18 mouse cellular contexts compared by ENCODE assay signal in genomic region chr12:74093110-74093509, GRCm38 (mm10).
DNase-seq lines count a peak whose midpoint lies in the region; ATAC-seq and TF ChIP-seq lines count a peak whose summit lies in the region.
"Had no signal": no experiment of that assay in that cellular context is flagged by ENCODE, and none has a peak within 500 bp of the region (broad histone marks: within the 10 kb centered on the region; RNA-seq: fewer than 3 reads in every experiment).

No protein-coding gene starts in this region.

- TF ChIP-seq RAD21 in CH12.LX (IDR thresholded peaks at IDR 0.05; ENCODE audit: low read depth, low read length): no peak

- peak; percentile 29 for DNase-seq in urinary bladder, adult 2 months (ENCODE audit: low spot score)
- no peak for DNase-seq in urinary bladder, postnatal 25 days (ENCODE audit: low spot score)
- peak; percentile 21 for DNase-seq in CH12.LX (ENCODE audit: extremely low read depth)
- peak; percentile 0 for DNase-seq in fibroblast of lung, adult 2 months (ENCODE audit: low read depth)
- peak; percentile 30 to 35 for DNase-seq in urinary bladder, postnatal 36 days (ENCODE audit: low spot score in 2 of 2)
- no peak for DNase-seq in midbrain, embryonic 11.5 days (ENCODE audit: low spot score, missing footprints)
- no peak for DNase-seq in testis, postnatal 14 days (ENCODE audit: low spot score)
- DNase-seq: adrenal gland, adult 8-10 months; cerebellum, adult 18-20 months; gastrocnemius, postnatal 25 days; heart, postnatal 10 days; heart, postnatal 4 days had no signal

- no peaks in the 10 kb centered on the region for H3K36me3 ChIP-seq in CH12.LX (replicated peaks in 1 of 2; ENCODE audit: control insufficient read depth in 1 of 2, insufficient read depth in 1 of 2, low read length in 1 of 2)
- no peaks in the 10 kb centered on the region for H3K36me3 ChIP-seq in midbrain, embryonic 11.5 days (ENCODE audit: control insufficient read depth, insufficient read depth, low read length)
- H3K36me3 ChIP-seq: embryonic facial prominence, embryonic 15.5 days; hindbrain, embryonic 12.5 days had no signal

- H3K4me1 ChIP-seq in CH12.LX (ENCODE audit: control insufficient read depth in 1 of 2, insufficient read depth in 2 of 2): peaks cover 3 to 13% of the 10 kb centered on the region in 2 experiments; a peak in 2 of 4 replicates
- H3K4me1 ChIP-seq in midbrain, embryonic 11.5 days (ENCODE audit: control insufficient read depth, insufficient read depth, low read length): no peaks in the 10 kb centered on the region
- H3K4me1 ChIP-seq: embryonic facial prominence, embryonic 15.5 days; hindbrain, embryonic 12.5 days had no signal

- no peaks in the 10 kb centered on the region for H3K9me3 ChIP-seq in CH12.LX (replicated peaks; ENCODE audit: low read length)
- H3K9me3 ChIP-seq in midbrain, embryonic 11.5 days (ENCODE audit: control insufficient read depth, low read length): no peaks in the 10 kb centered on the region
- H3K9me3 ChIP-seq: embryonic facial prominence, embryonic 15.5 days; hindbrain, embryonic 12.5 days had no signal

- dilution Hi-C loops in CH12.LX (cut with MboI; ENCODE audit: extremely low pct_ligation_motif_present, extremely low pct_unique_long_range_greater_than_20kb, low sequenced_read_pairs): no loop called here

- no peak overlapping the region for H3K4me3 ChIP-seq in CH12.LX (replicated peaks in 1 of 3; ENCODE audit: low read depth in 2 of 3, low read length in 2 of 3, poor library complexity in 1 of 3)
- no peak overlapping the region for H3K4me3 ChIP-seq in midbrain, embryonic 11.5 days (ENCODE audit: low read depth, low read length)
- H3K4me3 ChIP-seq: embryonic facial prominence, embryonic 15.5 days; erythroblast, embryonic 14.5 days; hindbrain, embryonic 12.5 days had no signal

- H3K4me2 ChIP-seq in CH12.LX (ENCODE audit: insufficient read depth, low read depth, poor library complexity, severe bottlenecking): peak overlapping the region; percentile 38; the same call in 1 of the 2 replicates
- no peak overlapping the region for H3K4me2 ChIP-seq in midbrain, embryonic 11.5 days
- H3K4me2 ChIP-seq: embryonic facial prominence, embryonic 15.5 days; hindbrain, embryonic 12.5 days had no signal

- no peaks in the 10 kb centered on the region for H3K79me2 ChIP-seq in CH12.LX (replicated peaks; ENCODE audit: control insufficient read depth, extremely low read depth, insufficient read depth, poor library complexity, severe bottlenecking)

- no peak overlapping the region for H3K9ac ChIP-seq in CH12.LX (ENCODE audit: insufficient read depth, low read depth)
- H3K9ac ChIP-seq in midbrain, embryonic 11.5 days (ENCODE audit: low read length): no peak overlapping the region
- H3K9ac ChIP-seq: embryonic facial prominence, embryonic 15.5 days; hindbrain, embryonic 12.5 days had no signal

- no peak for TF ChIP-seq CTCF in CH12.LX (conservative IDR thresholded peaks at IDR 0.05 in 1 of 2, IDR thresholded peaks at IDR 0.05 in 1 of 2; ENCODE audit: low read depth in 2 of 2, low read length in 2 of 2)

- in situ Hi-C loops in CH12.LX (cut with MboI; ENCODE audit: low pct_ligation_motif_present, low pct_unique_long_range_greater_than_20kb, low sequenced_read_pairs): no loop called here

- no peak for TF ChIP-seq POLR2A in CH12.LX (IDR thresholded peaks at IDR 0.05; ENCODE audit: low read depth, low read length)

- 87% methylated on average over 8 of the region's 8 CpGs for WGBS in midbrain, embryonic 11.5 days

- no peak for TF ChIP-seq EP300 in CH12.LX (IDR thresholded peaks at IDR 0.05; ENCODE audit: low read length)

- H3K27me3 ChIP-seq in CH12.LX (replicated peaks): no peaks in the 10 kb centered on the region
- no peaks in the 10 kb centered on the region for H3K27me3 ChIP-seq in midbrain, embryonic 11.5 days (ENCODE audit: control insufficient read depth, insufficient read depth, low read length)
- H3K27me3 ChIP-seq: embryonic facial prominence, embryonic 15.5 days; hindbrain, embryonic 12.5 days had no signal

- no peak overlapping the region for H3K27ac ChIP-seq in CH12.LX (ENCODE audit: insufficient read depth, low read depth)
- no peak overlapping the region for H3K27ac ChIP-seq in midbrain, embryonic 11.5 days (ENCODE audit: low read depth, low read length)
- H3K27ac ChIP-seq: embryonic facial prominence, embryonic 15.5 days; hindbrain, embryonic 12.5 days had no signal

- ATAC-seq in midbrain, embryonic 11.5 days (ENCODE audit: low FRiP score): no peak
- ATAC-seq: hindbrain, embryonic 16.5 days; inflammation-experienced regulatory T-cells, adult 6 months; intestine, postnatal 0 days had no signal

TF ChIP-seq in CH12.LX, 34 proteins besides CTCF, POLR2A, EP300 and RAD21:
- peak; percentile 72 for TF ChIP-seq TBP (conservative IDR thresholded peaks at IDR 0.05; ENCODE audit: low read depth, low read length)
- no peak for TF ChIP-seq MXI1 (IDR thresholded peaks at IDR 0.05; ENCODE audit: low read depth, low read length)

Comparison
In these comparisons a context has a peak if more than half of its experiments do, and no peak if none do; other contexts are left out.
1. DNase-seq: peak in urinary bladder, adult 2 months (single experiment), CH12.LX (single experiment), fibroblast of lung, adult 2 months (single experiment) and urinary bladder, postnatal 36 days (2 of 2); none in urinary bladder, postnatal 25 days (single experiment), midbrain, embryonic 11.5 days (single experiment) and testis, postnatal 14 days (single experiment).